Mouse (Mus musculus) left cerebral cortex, adult 9 months (tissue): ENCODE measurements at regions not wholly inside any gene's neighbourhood (a gene's known extent, or its start where the extent isn't known, plus 50 kb on each side); places are given as distances from the start of the nearest gene placed in this dataset.
A peak's percentile ranks its signal among the peaks of the same experiment; 100 is the strongest.

Experiments used
- DNase-seq, 2 experiments: peaks; one replicate each; pipeline ENCODE4 v3.0.0; 2022; ENCODE audit warnings: low spot score in 2 of 2

DNA sequence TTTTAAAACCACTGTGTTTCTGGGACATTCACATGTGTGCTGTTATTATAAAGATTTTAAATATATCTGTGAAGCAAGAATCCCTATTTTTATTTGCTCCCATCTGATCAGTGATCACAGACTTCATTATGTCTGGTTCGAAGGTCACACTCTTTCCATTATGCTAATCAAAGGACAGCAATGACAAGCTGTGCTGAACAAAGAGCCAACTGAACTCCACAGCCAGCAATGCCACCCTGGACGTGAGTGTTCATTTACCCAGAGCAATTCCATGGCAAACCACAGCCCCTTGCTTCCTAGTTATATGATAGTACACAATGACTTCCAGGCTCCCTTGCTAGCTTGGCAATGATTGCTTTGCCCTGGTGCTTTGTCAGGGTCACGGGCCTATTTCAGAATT, 55.6 kb upstream of the Ccdc190 start:
- DNase-seq = no peak

DNA sequence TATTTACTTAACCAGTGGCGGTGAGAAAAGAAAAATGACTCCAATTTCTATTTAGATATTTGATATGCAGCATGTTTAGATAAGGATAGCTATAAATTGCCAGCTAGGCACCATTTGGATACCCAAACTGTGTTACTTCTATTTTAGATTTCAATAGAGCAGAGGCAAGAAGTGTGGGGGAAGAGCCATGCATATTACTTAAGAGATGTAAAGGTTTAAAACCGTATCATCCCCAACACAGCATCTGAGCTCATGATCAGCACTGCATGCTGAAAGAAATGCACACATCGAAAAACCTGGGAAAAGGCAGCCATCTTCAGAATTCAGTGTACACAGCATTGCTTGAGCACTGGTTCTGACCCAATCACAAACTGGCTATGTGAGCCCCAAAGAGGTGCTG, 59.8 kb upstream of the Ccdc190 start:
- peak in 1 of 2 experiments; percentile 42 for DNase-seq

DNA sequence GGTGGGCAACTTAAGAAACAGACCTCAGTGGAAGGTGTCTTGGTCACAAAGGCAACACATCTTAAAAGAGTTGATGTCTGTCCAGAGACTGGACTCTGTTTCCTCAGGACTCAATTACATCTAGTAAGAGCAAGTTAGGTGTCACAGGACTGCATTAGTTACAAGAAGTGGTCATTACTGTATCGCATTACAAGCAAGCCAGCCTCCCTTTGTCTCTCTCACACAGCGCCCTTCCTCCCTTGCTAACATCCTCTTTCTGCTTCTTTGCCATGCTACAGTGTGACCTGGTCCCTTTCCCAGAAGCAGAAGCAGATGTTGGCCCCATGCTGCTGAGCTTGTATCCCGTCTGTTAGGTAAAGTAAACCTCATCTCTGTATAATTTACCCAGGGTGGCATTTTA, 61.0 kb upstream of the Ccdc190 start:
- no peak for DNase-seq

DNA sequence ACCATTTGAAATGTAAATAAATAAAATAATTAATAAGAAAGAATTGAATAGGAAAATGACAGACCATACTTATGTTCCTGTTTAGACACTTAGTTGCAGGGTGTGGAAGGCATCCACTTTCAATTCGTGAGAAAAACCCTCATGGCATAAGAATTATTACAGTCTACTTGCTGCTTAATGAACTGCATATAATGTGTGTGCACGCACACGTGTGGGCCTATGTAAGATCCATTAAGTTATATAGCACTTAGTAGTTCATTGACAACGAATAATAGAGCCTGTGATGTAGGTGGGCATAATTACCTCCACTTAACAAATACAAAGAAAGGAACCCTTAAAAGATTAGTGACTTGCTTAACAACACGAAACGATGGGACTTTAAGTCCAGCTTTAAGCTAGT, 61.6 kb upstream of the Ccdc190 start:
- DNase-seq = no peak

DNA sequence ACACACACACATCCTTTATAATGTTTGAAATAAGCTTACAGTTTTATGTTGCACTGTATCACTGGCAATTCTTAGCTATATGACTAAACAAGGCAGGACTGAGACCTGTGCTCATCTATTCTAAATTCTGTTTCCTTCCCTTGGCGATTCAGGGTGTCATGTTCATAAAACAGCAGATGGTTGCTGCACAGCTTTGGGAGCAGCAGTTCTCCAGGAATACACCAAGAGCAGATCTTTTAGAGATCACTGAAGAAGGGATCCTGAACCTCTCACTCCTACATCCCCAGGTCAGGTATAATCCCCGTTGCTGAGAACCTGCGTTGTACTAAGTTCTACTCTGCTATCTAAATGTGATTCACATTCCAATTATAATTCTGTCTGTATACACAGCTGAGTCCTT, 69.4 kb upstream of the Ccdc190 start:
- no peak for DNase-seq

DNA sequence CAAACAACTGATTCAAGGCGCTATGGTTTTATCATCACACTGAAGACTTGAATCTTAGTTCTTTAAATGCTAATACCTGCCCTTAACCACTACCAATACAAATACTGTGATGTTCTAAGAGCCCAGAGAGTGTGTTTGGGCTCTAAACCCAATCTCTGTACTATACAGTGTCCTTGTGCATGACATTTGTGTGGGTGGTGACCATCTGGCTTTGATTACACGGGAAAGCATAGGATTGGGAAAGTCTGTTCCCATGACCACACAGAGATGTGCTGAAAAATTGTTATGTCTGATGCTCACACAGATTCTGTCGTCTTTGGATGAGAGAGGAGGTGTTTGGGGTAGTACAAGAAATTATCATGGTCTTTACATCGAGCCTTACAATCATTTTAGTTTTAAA, 76.8 kb upstream of the Ccdc190 start:
- DNase-seq = no peak

DNA sequence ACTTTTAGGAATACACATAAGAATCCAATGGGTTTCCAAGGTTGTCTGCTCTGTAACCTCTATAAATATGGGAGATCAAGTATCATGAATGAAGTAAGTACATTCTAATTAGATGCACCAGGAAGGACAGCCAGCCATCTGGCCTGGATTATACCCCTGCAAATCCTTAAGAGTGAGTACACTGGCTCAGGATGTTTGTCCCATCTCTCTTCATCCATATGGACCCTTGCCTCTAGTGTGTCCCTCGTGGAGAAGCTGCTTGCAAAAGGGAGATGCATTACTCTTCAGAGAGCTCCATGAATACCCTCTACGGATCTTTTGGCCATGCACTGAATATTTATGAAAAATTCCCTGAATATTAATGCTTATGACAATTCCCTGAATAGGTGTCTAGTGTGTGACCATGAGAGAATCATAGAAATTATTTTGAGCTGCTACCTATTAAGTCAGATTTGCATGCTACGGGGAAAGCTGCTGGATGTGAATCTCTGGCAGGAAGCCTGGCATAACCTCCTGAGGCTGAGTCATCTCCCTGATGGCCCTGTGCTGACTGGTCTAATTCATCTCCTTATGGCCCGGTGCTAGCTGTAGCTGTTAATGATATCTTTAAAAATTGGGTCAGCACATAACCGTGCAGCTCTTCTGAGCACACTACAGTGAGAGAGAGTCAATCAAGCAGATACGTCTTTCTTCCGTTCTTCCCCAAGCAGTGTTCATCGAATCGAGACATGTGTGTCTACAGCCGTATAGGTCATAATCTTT, 80.0 kb upstream of the Ccdc190 start:
- DNase-seq = no peak

DNA sequence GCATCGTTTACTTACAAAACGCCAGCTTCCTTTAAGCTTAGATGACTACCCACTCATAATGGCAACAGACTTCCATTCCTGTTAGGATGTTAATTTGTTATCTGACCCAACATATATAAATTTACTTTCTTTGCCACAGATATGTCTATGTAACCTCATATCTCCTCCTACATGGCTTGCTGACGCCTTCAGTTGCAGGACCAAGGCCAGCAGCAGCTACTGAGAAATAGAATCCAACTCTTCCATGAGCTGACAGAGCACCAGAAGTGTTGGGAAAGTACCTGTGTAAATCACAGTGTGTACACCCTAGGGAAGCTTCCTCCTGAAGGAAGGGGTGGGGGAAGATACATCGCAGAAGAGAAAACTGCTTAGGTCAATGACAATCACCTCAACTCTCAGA, 86.0 kb upstream of the Ccdc190 start:
- DNase-seq = no peak

DNA sequence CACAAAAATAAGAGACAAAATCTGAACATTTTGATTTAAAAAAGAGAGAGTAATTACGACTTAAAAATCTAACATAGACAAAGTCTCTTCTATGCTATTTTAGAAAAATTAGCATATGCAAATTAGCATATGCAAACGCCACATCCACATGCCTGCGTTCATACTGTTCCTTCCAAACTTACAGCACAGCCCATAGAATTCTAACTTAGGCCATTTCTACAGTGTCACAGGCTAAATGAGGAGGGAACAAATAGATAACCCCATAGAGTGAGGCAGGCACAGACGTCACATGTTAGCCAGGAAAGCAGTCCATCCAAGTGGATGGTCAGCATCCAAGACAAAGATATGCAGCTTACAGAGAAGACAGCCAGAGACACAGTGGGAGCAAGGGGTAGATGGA, 87.5 kb upstream of the Ccdc190 start:
- no peak for DNase-seq

DNA sequence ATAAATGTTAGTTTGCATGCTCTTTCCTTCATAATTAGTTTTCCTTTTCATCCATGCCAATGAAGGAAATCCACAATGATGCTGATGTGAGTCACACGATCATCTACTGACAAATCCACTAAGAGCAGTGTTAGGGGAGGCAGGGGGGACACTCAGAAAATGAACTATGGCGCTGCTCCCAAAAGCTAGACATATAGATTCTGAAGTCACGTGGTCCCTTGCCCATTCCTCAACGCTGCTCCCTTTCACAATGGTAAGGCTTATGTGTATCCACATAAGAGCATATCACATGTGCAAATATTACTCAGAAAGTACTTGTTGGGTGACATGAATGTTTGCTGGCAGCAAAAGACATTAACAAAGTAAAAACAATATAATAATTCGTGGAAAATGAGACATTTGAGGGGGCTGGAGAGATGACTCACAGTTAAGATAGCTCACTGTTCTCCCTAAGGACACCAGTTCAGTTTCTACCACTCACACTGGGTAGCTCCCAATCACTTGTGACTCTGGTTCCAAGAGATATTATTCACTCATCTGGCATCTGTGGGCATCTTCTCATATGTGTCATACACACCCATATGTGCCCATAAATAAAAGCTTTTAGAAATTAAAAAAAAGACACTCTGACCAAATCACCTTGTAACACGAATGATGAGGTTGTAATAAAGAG, 88.3 kb upstream of the Ccdc190 start:
- DNase-seq = no peak

DNA sequence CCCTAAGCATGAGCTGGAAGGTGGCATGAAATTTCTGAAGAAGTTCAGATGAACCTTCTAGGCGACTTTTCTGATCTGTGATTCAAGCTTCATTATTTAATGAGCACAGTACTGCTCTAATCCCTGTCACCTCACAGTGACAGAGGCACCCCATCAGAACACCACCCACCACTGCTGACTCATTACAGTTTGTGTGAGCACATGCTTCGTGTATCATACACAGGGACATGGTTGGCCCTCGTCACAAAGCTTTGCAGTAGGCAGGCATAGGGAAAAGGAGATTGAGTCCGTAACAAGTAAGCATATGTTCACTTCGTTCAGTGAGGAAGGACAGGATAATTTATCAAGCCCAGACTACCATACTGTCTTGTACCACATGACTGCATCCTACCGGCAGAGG, 85.9 kb upstream of the Rgs4 start:
- no peak for DNase-seq

DNA sequence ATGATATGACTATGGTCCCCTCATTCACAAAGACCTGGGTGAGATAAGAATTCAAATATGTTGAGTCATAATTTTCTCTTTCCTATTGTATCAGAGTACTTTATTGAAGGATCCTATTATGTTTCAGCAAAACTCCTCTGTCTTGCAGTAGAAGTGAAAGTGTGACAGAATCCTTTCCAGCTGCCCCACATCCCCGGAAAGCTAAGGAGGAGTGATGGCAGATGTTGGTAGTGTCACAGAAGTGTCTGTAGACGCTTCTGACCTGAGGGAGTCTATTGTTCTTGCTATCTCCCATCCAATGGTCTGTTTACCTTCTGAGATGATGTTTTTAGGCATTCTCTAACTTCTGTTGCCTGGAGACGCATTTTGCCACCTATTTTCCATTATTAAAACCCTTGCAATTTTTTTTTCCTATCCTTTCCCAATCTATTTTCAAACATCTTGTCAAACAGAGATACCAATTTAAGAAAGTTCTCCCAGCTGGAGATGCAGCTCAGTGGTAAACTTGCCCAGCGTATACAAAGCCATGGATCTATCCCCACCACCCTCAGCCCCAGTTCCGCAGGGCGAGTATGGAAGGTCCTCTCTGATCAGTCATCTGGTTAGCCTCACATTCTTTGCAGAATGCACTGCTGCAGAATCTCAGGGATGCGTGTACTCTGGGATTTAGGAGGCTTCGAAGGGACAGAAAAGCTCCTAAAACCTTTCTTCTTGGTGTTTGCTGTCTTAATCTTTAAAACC, 84.1 kb upstream of the Rgs4 start:
- DNase-seq = no peak

DNA sequence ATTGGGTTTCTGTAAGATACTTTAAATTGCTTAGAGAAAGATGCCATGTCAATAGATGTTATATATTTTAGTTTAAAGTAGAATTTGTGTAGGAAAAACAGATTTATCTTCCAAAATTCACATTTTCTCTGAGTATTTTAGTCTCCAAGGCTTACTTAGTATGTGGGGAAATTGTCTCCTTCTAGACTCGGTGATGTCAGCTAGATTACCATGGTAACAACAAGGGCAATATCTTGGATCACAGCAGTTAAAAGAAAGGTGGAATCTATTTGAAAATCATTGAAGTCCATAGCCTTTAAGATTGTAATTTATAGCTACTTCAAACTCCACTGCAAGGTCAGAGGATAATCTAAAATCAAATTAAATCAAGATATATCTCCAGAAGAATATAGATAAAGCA, 83.2 kb upstream of the Rgs4 start:
- DNase-seq = no peak

DNA sequence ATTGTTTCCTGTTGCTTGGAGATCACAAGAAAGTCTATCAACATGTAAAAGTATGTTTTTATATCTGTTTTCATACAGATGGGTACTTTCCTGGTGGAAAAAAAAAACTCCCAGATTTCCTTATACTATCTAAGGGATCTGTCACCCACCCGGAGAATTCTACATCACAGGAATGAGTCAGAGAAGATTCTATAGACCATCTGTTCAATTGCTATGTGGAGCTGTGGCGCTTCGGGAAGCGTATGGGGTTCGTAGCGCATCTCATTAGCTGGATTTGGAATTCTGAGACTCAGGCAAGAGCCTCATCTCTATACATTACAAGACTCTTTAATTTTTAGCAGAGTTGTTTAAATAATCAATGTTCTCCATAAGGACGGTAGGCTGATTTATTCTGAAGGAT, 74.6 kb upstream of the Rgs4 start:
- DNase-seq = peak in 1 of 2 experiments; percentile 58

DNA sequence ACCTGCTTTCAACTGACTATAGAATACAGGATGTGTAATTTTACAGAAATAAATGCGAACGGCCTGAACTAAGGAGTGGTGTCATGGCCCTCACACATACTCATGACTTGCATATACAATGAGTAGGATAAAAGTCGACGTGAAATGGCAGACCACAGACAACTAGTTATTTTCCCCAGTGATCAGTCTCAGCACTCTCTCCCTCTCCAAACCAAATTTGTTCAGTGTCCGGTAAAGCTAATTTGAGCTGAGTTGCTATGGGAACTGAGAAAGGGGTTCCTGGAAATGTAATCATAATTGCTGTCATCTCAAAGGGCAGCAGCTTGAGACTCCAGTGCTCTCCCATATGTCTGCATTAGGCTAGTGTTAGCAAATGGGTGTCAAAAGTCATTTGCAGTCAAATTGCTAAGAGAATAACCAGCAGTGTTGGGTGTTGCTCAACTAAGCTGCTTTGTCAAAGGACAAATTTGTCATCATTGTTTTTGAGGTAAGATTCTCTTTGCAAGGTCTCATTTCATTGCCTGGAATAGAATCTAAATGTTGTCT, 72.0 kb upstream of the Rgs4 start:
- no peak for DNase-seq

DNA sequence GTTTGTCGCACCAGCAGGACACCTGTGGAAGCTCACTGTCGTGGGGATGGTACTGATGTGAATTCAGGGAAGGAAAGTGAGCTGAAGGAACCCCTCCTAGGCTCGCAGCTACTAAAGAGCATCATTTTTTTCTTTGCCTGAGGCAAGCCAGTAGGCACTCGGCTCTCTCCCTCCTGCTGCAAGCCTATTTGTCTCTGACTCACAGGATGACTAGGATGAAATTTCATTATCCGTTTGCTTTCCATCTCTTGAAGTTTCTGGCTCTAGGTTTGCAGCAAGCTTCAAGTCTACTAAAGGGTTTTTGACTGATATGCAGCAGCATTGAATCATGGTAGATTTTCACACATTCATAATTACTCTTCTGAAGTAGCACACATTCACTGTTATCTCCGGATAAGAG, 69.5 kb upstream of the Rgs4 start:
- DNase-seq = peak in 1 of 2 experiments; percentile 51

DNA sequence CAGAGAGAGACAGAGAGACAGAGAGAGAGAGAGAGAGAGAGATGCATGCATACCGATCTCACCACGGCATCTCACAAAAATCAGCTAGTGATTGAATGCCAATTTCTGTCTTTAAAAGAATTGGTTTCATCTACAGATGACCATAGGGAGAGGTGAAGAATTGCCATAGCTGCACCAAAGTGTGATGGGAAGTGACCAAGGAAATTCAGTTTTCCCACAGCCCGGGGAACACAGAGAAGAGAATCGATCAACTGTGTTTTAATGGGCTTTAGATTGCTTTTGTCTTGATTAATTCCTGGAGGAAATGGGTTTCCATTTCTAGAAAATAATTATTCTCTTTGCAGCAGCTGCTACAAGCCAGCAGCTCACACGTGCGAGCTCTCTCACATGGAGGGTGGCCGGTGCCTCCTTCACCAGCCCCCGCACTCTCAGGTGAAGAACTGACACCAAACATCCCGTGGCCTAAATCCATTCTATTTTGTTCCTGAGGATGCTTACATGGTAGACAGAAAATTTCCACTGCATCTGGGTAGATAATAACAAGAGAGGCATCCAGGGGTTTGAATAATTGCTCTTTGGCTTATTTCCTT, 65.2 kb upstream of the Rgs4 start:
- no peak for DNase-seq

DNA sequence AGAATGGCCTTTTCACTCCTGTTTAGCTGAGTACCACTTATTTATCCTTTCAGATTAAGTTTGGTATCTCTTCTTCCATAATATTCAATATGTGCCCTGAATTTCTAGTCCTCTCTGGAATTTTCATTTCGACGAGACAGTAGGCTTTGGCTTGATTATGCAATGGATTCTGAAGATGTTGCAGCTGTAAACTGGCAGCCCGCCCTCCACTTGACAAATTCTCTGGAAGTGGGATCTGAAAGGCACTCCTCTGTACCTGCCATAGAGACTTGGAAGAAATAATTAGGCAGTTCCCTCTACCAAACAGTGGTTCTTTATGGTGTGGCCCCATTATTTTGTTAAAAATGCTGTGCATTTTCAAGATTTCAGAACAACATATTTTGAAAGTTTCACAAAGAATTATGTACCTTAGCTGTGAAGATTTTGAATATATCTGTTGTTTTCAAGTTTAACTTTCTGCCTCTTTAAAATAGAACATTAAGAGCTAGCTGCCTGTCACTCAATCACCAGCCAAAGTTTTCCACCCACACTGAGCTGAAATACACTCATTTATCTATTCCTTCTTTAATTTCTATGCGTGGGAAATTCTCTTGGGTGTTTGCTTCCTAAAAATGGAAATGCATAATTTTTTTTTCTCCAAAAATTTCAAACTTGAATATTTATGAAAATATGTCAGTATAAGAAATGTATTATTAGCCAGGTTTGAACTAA, 56.1 kb upstream of the Rgs4 start:
- DNase-seq = no peak

DNA sequence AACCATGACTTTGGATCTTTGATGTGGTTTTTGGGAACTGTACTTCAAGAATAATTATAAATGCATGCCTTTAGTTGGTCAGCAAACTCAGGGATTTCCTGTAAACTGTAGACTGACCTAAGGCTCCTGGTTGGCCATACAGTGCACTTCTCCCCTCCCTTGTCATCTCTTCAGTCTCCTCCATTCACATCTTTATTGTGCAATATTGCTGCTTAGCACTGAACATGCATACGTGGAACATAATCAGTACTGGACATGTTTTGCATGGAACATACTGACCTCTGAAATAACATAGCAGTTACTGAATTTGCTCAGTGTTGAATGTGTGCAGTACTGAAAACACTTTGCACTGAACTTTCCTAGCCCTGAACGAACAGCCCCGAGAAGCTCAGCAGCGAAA, 55.4 kb upstream of the Rgs4 start:
- DNase-seq = no peak

DNA sequence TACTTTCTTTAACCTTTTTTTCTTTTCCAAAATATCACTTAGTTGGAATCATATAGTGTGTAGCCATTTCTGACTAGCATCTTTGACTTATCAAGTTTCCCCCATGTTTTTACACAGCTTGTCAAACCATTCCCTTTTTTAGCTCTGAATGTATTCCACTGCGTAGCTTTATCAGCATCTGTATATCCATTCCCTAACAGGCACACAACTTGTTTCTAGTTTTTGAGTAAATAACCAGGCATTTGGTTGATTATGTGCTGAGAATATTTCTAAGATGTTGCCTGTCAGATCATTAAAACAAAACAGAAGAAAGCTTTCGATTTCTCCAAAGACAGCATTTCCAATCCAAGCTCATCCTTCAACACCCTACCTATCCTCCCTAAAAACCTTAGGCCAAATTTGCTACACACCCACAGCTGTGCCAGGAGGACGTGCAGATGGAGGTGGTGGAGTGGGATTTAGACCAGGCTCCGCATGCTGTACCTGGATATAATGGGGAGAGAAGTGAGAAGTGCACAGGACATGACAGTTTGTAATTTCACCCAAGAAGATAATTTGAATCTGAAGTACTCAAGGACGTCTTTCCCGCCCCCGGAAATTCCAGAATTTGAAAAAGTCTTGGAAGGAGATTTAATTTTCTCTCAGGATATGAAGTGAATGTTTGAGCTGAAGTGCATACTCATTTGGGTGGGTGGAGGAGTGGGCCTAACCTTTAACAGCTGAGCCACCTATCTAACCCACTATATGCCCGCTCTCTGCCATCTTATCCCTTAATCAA, 54.8 kb upstream of the Rgs4 start:
- DNase-seq = no peak
